Mouse (Mus musculus) liver, adult 2 months (tissue): ENCODE measurements around the gene 1700029P11Rik. TPM values are rescaled to one million over a fixed set of nuclear protein-coding genes. Genes with fewer than 3 reads are reported as not detected.

Experiments
- DNase-seq: peaks from one replicate; pipeline ENCODE4 v3.0.0-alpha.2; 2011; ENCODE audit warnings: low read depth, low spot score; ENCODE audit errors: extremely low read depth
- H3K27ac ChIP-seq: fragments of 200-500 bp; replicated peaks from 2 replicates; pipeline ENCODE4 v1.5.1; 2012; ENCODE audit warnings: low read depth, mild to moderate bottlenecking, control low read depth, inconsistent platforms, low read length; ENCODE audit not compliant: insufficient read depth
- H3K27me3 ChIP-seq: fragments of 200-500 bp; 2 replicates; pipeline ENCODE4 v1.6.1; 2012; ENCODE audit warnings: mild to moderate bottlenecking, moderate library complexity, low read length, inconsistent platforms; ENCODE audit not compliant: control insufficient read depth, insufficient read depth
- H3K36me3 ChIP-seq: fragments of 200-500 bp; 2 replicates; pipeline ENCODE4 v1.6.1; 2012; ENCODE audit warnings: low read length, inconsistent platforms; ENCODE audit not compliant: control insufficient read depth, insufficient read depth
- H3K4me1 ChIP-seq: fragments of 200-500 bp; 2 replicates; pipeline ENCODE4 v1.6.1; 2011; ENCODE audit warnings: low read length; ENCODE audit not compliant: control insufficient read depth, insufficient read depth
- H3K4me3 ChIP-seq: fragments of 200-500 bp; 2 replicates; pipeline ENCODE4 v1.5.1; 2011; ENCODE audit warnings: low read depth, mild to moderate bottlenecking, control low read depth, low read length, moderate library complexity; ENCODE audit not compliant: insufficient read depth
- H3K79me2 ChIP-seq: fragments of 200-500 bp; 2 replicates; pipeline ENCODE4 v1.6.1; 2012; ENCODE audit warnings: inconsistent platforms, mild to moderate bottlenecking, low read length, moderate library complexity; ENCODE audit not compliant: control insufficient read depth, insufficient read depth
- H3K9ac ChIP-seq: fragments of 200-500 bp; 2 replicates; pipeline ENCODE4 v1.6.1; 2012; ENCODE audit warnings: low read depth, mild to moderate bottlenecking, control low read depth, inconsistent platforms, low read length
- CTCF ChIP-seq: fragments of 200-500 bp; IDR thresholded peaks from 2 replicates; pipeline ENCODE4 v1.5.1; 2011; ENCODE audit warnings: low read depth, low read length, control low read depth
- POLR2A ChIP-seq: fragments of 200-500 bp; IDR thresholded peaks from 2 replicates; pipeline ENCODE4 v1.6.1; 2011; ENCODE audit warnings: low read length, control low read depth; ENCODE audit not compliant: insufficient read depth; ENCODE audit errors: extremely low read depth
- WGBS: fragments of 180-500 bp; shearing (Covaris S2); methylation state at CpG from one replicate; pipeline ENCODE4 v1.1.7; 2018; 5-methylcytosine and 5-hydroxymethylcytosine counted together
- polyA plus RNA-seq: library from polyadenylated mRNA; depleted of rRNA; stranded (reverse); fragments of >200 nt; gene quantifications from 2 replicates; pipeline ENCODE4 v1.2.3, GENCODE M21; 2012; rRNA removed
- total RNA-seq: library from RNA; depleted of rRNA; stranded (reverse); fragments of >200 nt; gene quantifications from 2 replicates; pipeline ENCODE4 v1.2.3, GENCODE M21; 2014; rRNA removed

Gene 1700029P11Rik
- total and polyA plus RNA-seq, 2 experiments = not detected

DNA sequence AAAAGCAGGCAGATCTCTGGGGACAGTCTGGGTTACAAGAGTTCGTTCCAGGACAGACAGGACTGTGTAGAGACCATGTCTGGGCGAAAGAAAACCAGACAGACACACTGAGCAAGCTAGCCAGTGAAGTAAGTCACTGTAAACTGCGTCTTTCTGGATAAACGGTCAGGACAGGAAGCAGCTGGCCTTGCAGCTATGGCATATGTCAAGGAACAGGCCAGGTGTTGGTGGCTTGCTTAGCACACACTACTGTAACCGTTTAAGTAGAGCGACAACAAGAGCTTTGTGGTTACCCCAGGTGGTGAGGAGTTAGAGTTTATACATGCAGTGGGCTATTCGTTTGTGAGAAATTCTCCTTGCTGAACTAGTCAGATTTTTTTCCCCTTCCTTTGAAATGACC is 47.4 kb downstream of the 1700029P11Rik start:
- TF ChIP-seq POLR2A (no peak), CTCF (no peak)
- H3K4me3 ChIP-seq = no peak overlapping the region
- DNase-seq = no peak
- H3K36me3 ChIP-seq = peaks cover 14% of the 10 kb centered on the region; the same call in 1 of the 2 replicates
- H3K9ac ChIP-seq = no peak overlapping the region
- H3K27ac ChIP-seq = no peak overlapping the region
- H3K79me2 ChIP-seq = no peaks in the 10 kb centered on the region
- no peaks in the 10 kb centered on the region for H3K27me3 ChIP-seq
- WGBS = 95% methylated on average over 7 of the region's 7 CpGs
- no peaks in the 10 kb centered on the region for H3K4me1 ChIP-seq

Other genes with a start within 250 kb of the 1700029P11Rik start
- gene Zc3h7b, start 235.5 kb upstream of the 1700029P11Rik start, total RNA-seq = 7.4 TPM in 2 replicates
- 11.9 and 13.1 TPM in 2 replicates for gene Zc3h7b, start 235.5 kb upstream of the 1700029P11Rik start, polyA plus RNA-seq
- 32.8 and 33.1 TPM in 2 replicates for gene Rangap1, start 235.0 kb upstream of the 1700029P11Rik start, total RNA-seq
- 21.6 and 24.8 TPM in 2 replicates for gene Rangap1, start 235.0 kb upstream of the 1700029P11Rik start, polyA plus RNA-seq
- 156 and 163 TPM in 2 replicates for gene Tef, start 178.1 kb upstream of the 1700029P11Rik start, total RNA-seq
- gene Tef, start 178.1 kb upstream of the 1700029P11Rik start, polyA plus RNA-seq = 34.6 and 35.0 TPM in 2 replicates
- 15.8 and 25.6 TPM in 2 replicates for gene Tob2, start 121.7 kb upstream of the 1700029P11Rik start, total RNA-seq
- gene Tob2, start 121.7 kb upstream of the 1700029P11Rik start, polyA plus RNA-seq = 20.9 and 21.6 TPM in 2 replicates
- 12.3 and 15.6 TPM in 2 replicates for gene Phf5a, start 108.6 kb upstream of the 1700029P11Rik start, total RNA-seq
- 27.5 and 28.7 TPM in 2 replicates for gene Phf5a, start 108.6 kb upstream of the 1700029P11Rik start, polyA plus RNA-seq
- 170 and 187 TPM in 2 replicates for gene Aco2, start 108.2 kb upstream of the 1700029P11Rik start, total RNA-seq
- 127 TPM in 2 replicates for gene Aco2, start 108.2 kb upstream of the 1700029P11Rik start, polyA plus RNA-seq
- gene Polr3h, start 54.3 kb upstream of the 1700029P11Rik start, total RNA-seq = 6.4 and 7.3 TPM in 2 replicates
- 6.8 and 8.3 TPM in 2 replicates for gene Polr3h, start 54.3 kb upstream of the 1700029P11Rik start, polyA plus RNA-seq
- gene Csdc2, start 43.8 kb upstream of the 1700029P11Rik start, total RNA-seq = 0.09 and 0.13 TPM in 2 replicates
- gene Csdc2, start 43.8 kb upstream of the 1700029P11Rik start, polyA plus RNA-seq = 0.35 and 0.80 TPM in 2 replicates
- 3.6 and 3.7 TPM in 2 replicates for gene Pmm1, start 19.6 kb upstream of the 1700029P11Rik start, total RNA-seq
- gene Pmm1, start 19.6 kb upstream of the 1700029P11Rik start, polyA plus RNA-seq = 4.9 and 6.8 TPM in 2 replicates
- 18.2 and 22.8 TPM in 2 replicates for gene Xrcc6, start 7.3 kb downstream of the 1700029P11Rik start, total RNA-seq
- gene Xrcc6, start 7.3 kb downstream of the 1700029P11Rik start, polyA plus RNA-seq = 8.5 and 8.9 TPM in 2 replicates
- 6.6 and 10.1 TPM in 2 replicates for gene Desi1, start 53.3 kb downstream of the 1700029P11Rik start, total RNA-seq
- gene Desi1, start 53.3 kb downstream of the 1700029P11Rik start, polyA plus RNA-seq = 28.7 and 31.1 TPM in 2 replicates
- 23.3 and 26.2 TPM in 2 replicates for gene Snu13, start 67.1 kb downstream of the 1700029P11Rik start, total RNA-seq
- 23.1 and 25.4 TPM in 2 replicates for gene Snu13, start 67.1 kb downstream of the 1700029P11Rik start, polyA plus RNA-seq
- not detected in 2 replicates for gene 4930407I10Rik, start 78.6 kb downstream of the 1700029P11Rik start, total RNA-seq
- not detected in 2 replicates for gene 4930407I10Rik, start 78.6 kb downstream of the 1700029P11Rik start, polyA plus RNA-seq
- not detected in 2 replicates for gene Mei1, start 89.5 kb downstream of the 1700029P11Rik start, total RNA-seq
- not detected in 2 replicates for gene Mei1, start 89.5 kb downstream of the 1700029P11Rik start, polyA plus RNA-seq
- 1.3 and 1.8 TPM in 2 replicates for gene Ccdc134, start 147.4 kb downstream of the 1700029P11Rik start, total RNA-seq
- gene Ccdc134, start 147.4 kb downstream of the 1700029P11Rik start, polyA plus RNA-seq = 5.2 and 8.2 TPM in 2 replicates
- gene Srebf2, start 166.6 kb downstream of the 1700029P11Rik start, total RNA-seq = 16.5 and 25.0 TPM in 2 replicates
- 66.3 and 71.2 TPM in 2 replicates for gene Srebf2, start 166.6 kb downstream of the 1700029P11Rik start, polyA plus RNA-seq
- 0.09 and 0.47 TPM in 2 replicates for gene Shisa8, start 232.3 kb downstream of the 1700029P11Rik start, total RNA-seq
- gene Shisa8, start 232.3 kb downstream of the 1700029P11Rik start, polyA plus RNA-seq = 0.07 and 0.77 TPM in 2 replicates
- gene Tnfrsf13c, start 243.8 kb downstream of the 1700029P11Rik start, total RNA-seq = 0.28 and 0.54 TPM in 2 replicates
- gene Tnfrsf13c, start 243.8 kb downstream of the 1700029P11Rik start, polyA plus RNA-seq = 0.17 and 0.34 TPM in 2 replicates